Mouse (Mus musculus) effector memory CD4-positive, alpha-beta T cell, adult 5 months (primary cell): Measurements from ENCODE around the gene Olfr1307. TPM values are rescaled to one million over a fixed set of nuclear protein-coding genes. Genes with fewer than 3 reads are reported as not detected.

Experiments used
- polyA plus RNA-seq: library from polyadenylated mRNA; unstranded; fragments of 100-300 nt; shearing (Covaris generic); gene quantifications from one replicate; pipeline ENCODE4 v1.2.1, GENCODE M21; 2017

Gene Olfr1307
- polyA plus RNA-seq = 0.07 TPM

DNA sequence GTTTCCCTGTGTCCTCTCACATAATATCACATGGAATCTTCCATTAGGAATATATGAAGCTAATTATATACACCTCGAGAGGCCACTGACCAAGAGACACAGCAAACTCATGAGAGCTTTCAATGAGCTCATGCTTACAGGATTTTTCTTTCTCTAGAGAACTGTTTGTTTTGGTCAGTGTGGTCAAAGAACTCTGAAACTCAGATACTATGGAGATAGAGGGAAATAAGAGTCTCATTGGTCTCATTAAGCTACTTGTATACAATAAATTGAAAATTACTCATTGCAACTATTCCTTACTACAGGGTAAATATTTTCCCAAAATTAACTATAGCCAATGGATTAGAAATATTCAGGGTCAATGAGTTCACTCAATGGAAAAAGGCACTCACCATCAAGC is at the start of gene Olfr1307:
Gene Olfr1307 (minus strand): TSS at position 101 of the 400 bp plus-strand sequence.

DNA sequence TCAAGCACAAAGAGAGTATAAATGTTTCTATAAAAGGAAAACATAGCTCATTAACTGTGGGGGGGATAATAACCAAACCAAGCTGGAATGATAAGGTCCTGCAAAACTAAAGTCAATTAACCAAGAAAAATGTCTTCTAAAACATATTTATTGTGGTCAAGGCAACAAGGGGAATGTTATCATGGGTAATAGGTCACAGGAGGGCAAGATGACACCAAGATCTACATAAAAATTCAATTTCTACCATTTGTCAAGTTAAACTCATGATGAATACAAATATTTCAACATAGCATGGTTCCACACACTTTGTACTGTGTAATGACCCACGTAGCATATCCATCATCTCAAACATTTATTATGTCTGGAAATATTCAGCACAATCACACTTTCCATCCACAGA is 40.9 kb upstream of the Olfr1307 start, which contains the start of gene Olfr1309:
Gene Olfr1309 (minus strand): TSS at position 101 of the 400 bp plus-strand sequence.

DNA sequence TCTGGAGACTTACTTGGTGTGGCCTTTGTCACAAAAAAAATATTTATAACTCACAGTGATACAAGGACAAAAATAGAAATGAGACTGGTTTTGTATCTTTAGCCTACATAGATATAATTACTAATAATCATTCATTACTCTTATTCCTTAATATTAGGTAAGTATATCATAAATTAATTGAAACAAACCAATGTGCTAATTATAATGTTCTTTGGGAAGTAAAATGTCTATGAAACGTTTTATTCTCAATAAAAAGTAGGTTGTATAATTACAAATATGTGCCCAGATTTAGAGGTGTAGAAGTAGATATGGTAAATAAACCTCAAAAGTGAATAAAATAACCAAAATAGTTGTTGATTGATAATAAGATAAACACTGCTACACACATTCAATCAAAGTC is 15.6 kb upstream of the Olfr1307 start, which contains the start of gene Olfr1308:
Gene Olfr1308 (minus strand): TSS at position 101 of the 400 bp plus-strand sequence.

DNA sequence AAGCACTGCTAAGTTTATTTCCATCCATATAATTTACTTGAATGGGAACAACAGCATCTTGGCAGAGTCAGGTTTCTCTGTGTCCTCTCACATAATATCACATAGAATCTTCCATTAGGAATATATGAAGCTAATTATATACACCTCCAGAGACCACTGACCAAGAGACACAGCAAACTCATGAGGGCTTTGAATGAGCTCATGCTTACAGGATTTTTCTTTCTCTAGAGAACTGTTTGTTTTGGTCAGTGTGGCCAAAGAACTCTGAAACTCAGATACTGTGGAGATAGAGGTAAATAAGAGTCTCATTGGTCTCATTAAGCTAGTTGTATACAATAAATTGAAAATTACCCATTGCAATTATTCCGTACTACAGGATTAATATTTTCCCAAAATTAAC is 33.1 kb downstream of the Olfr1307 start, which contains the start of gene Olfr1306:
Gene Olfr1306 (minus strand): TSS at position 101 of the 400 bp plus-strand sequence.

Other genes starting within 250 kb of the Olfr1307 start
- not detected for gene Olfr1301, start 198.4 kb downstream of the Olfr1307 start, polyA plus RNA-seq
- gene Olfr1302, start 172.0 kb downstream of the Olfr1307 start, polyA plus RNA-seq = not detected
- gene Olfr1303, start 129.1 kb downstream of the Olfr1307 start, polyA plus RNA-seq = not detected
- gene Olfr1305, start 72.3 kb downstream of the Olfr1307 start, polyA plus RNA-seq = not detected
- gene Olfr1306, start 33.2 kb downstream of the Olfr1307 start, polyA plus RNA-seq = not detected
- not detected for gene Olfr1308, start 15.5 kb upstream of the Olfr1307 start, polyA plus RNA-seq
- not detected for gene Olfr1309, start 40.8 kb upstream of the Olfr1307 start, polyA plus RNA-seq
- not detected for gene Olfr1310, start 63.3 kb upstream of the Olfr1307 start, polyA plus RNA-seq
- gene Olfr1311, start 75.0 kb upstream of the Olfr1307 start, polyA plus RNA-seq = not detected
- gene Olfr1312, start 100.8 kb upstream of the Olfr1307 start, polyA plus RNA-seq = 0.17 TPM
- gene Olfr1313, start 128.4 kb upstream of the Olfr1307 start, polyA plus RNA-seq = not detected
- gene Olfr1314, start 147.3 kb upstream of the Olfr1307 start, polyA plus RNA-seq = not detected
- not detected for gene Olfr1315-ps1, start 166.0 kb upstream of the Olfr1307 start, polyA plus RNA-seq
- not detected for gene Olfr1316, start 185.5 kb upstream of the Olfr1307 start, polyA plus RNA-seq
- gene Olfr1317, start 190.9 kb upstream of the Olfr1307 start, polyA plus RNA-seq = not detected
- not detected for gene Olfr1318, start 204.8 kb upstream of the Olfr1307 start, polyA plus RNA-seq